Mouse (Mus musculus) spleen, adult 2 months (tissue): ENCODE results near the gene Rpf2.

Experiments used
- CTCF ChIP-seq: fragments of 200-500 bp; IDR thresholded peaks from 2 replicates; pipeline ENCODE4 v1.5.1; 2011; ENCODE audit warnings: mild to moderate bottlenecking, inconsistent platforms; ENCODE audit not compliant: insufficient read depth, insufficient read length, insufficient replicate concordance; ENCODE audit errors: extremely low read depth
- POLR2A ChIP-seq: fragments of 200-500 bp; IDR thresholded peaks from 2 replicates; pipeline ENCODE4 v1.6.1; 2011; ENCODE audit warnings: low read depth, low read length, inconsistent platforms

- no peak for TF ChIP-seq CTCF
- TF ChIP-seq POLR2A: no peak; the same call in 1 of the 2 replicates
Measured at GRCm38 (mm10) chr10:40256716-40257115, 9.9 kb upstream of the Rpf2 start.
